Comparison of ENCODE assay signal across 9 mouse cellular contexts in the genomic region with DNA sequence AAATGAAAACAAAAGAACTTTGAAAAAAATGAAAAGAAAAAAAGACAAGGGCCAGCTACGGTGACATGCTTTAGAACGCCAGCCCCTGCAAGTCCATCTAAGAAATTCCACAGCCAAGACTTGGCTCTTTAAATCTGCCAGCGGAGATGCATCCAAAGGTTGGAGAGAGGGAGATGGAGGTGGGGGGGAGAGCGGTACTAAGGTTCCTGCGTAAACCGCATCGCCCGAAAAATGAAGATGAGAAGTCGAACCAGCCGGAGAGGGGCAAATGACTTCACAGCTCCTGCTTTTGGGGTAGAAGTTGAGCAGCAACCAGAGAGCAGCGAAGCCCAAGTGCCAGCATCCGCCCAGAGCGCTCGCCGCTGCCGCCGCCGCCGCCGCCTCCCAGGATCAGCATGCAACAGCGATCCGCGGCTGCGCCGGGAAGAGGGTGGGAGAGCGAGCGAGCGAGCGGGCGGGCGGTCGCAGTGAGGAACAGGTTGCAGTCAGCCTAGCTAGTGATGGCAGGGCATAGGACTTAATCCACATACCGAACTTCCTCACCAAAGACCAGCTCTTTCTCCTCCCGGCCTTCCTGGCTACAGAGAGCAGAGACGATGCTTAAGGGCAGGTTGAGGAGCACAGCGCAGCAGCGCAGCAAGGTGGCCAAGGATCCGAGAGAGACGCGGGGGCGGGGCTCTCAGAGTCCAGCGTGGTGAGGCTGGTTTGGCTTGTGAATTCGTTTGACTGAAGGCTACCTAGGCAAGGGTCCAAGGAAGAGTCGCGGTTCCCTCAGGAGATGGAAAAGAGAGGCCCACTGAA.
DNase-seq lines count a peak whose midpoint lies in the region; ATAC-seq and TF ChIP-seq lines count a peak whose summit lies in the region.
"Had no signal": no experiment of that assay in that cellular context is flagged by ENCODE, and none has a peak within 500 bp of the region (broad histone marks: within the 10 kb centered on the region; RNA-seq: fewer than 3 reads in every experiment).

No protein-coding gene starts in this region.

- no peak overlapping the region for H3K4me3 ChIP-seq in thymus, adult 2 months (ENCODE audit: control insufficient read depth, insufficient read depth, low read length)
- H3K4me3 ChIP-seq: erythroblast, embryonic 14.5 days had no signal

- peak; percentile 67 to 68 for DNase-seq in frontal cortex, postnatal 36 days (ENCODE audit: low spot score in 2 of 2)
- no peak for DNase-seq in frontal cortex, postnatal 14 days (ENCODE audit: low spot score in 2 of 2)
- DNase-seq in thymus, postnatal 4 days, result peak; percentile 41
- DNase-seq in thymus, adult 2 months, result no peak
- peak; percentile 63 for DNase-seq in left cerebral cortex, postnatal 4 days
- DNase-seq in neural tube, embryonic 10.5 days (ENCODE audit: extremely low spot score, low spot score), result peak; percentile 73
- DNase-seq in gastrocnemius, postnatal 10 days, result no peak

- H3K36me3 ChIP-seq in thymus, adult 2 months (ENCODE audit: control insufficient read depth, insufficient read depth, low read length), result no peaks in the 10 kb centered on the region

- H3K27ac ChIP-seq in thymus, adult 2 months (ENCODE audit: control insufficient read depth, insufficient read depth, low read length), result no peak overlapping the region

- no peaks in the 10 kb centered on the region for H3K4me1 ChIP-seq in thymus, adult 2 months (replicated peaks; ENCODE audit: control insufficient read depth, insufficient read depth, low read length)

- intact Hi-C loops in left cerebral cortex, postnatal 4 days (cut with DNase I), result loop anchor here (10.0 kb wide), 4 partner anchors 232 to 822 kb away; a partner anchor contains a TSS

- TF ChIP-seq POLR2A in thymus, adult 2 months (IDR thresholded peaks at IDR 0.05; ENCODE audit: control insufficient read depth, extremely low read depth, insufficient read depth, low read length, poor library complexity), result no peak

- ATAC-seq in granulocyte monocyte progenitor cell, adult 5-6 weeks (replicated peaks; ENCODE audit: poor library complexity, severe bottlenecking), result peak; percentile 34; the same call in 1 of the 2 replicates

- no peak for TF ChIP-seq CTCF in thymus, adult 2 months (IDR thresholded peaks at IDR 0.05; ENCODE audit: borderline replicate concordance, control insufficient read depth, extremely low read depth, insufficient read depth, low read length, poor library complexity)

- peaks cover 10% of the 10 kb centered on the region; the same call in 1 of the 2 replicates for H3K27me3 ChIP-seq in thymus, adult 2 months (ENCODE audit: control insufficient read depth, insufficient read depth, low read length)

- 3% methylated on average over 45 of the region's 45 CpGs for WGBS in thymus, adult 2 months

Comparison
In these comparisons a context has a peak if more than half of its experiments do, and no peak if none do; other contexts are left out.
1. DNase-seq: peak in frontal cortex, postnatal 36 days (2 of 2), thymus, postnatal 4 days (single experiment), left cerebral cortex, postnatal 4 days (single experiment) and neural tube, embryonic 10.5 days (single experiment); none in frontal cortex, postnatal 14 days (0 of 2), thymus, adult 2 months (single experiment) and gastrocnemius, postnatal 10 days (single experiment).